Mouse (Mus musculus): ENCODE results near the gene Rftn2. TPM values are rescaled to one million over a fixed set of nuclear protein-coding genes. Genes with fewer than 3 reads are reported as not detected.

Gene Rftn2
- 2.1 and 2.2 TPM in 2 replicates for polyA plus RNA-seq (2012; rRNA removed)

DNA sequence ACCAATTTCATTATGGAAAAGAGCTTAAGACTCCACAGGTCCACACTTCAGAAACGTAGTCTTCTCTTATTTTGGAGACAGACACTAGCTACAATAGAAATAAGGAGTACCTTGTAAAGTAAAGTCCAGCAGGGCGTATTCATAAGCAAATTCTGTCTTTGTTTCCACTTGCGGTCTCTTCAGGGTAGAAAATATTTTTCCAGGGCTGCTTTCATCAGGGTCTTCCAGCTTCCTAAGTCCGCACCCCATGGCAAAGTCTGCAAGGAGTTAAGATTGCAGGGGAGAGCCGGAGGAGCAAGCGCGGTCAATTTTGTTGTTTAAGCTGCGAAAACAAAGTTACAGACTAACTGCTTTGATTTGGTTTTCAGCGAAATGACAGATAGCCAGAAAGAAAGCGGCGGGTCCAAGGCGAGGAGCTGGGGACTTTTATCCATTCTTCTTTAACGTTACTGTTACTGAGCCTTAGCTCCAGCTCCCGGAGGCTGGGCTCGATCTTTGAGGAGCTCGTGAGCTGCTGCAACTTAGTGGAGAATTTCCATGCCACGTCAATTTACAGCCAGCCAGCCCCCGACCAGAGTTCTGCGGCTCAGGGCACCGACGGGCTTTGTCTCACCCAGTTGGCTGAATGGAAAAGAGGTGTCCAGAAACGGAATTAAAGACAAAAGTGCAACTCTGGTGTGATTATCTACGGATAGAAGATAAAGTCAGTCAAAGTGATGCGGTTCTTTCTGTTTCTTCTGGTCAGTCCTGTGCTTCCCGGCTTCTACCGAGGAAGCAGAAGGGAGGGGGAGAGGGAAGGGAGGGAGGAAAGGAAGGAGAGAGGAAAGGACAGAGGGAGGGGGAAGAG is at the start of gene Rftn2:
Gene Rftn2 (minus strand): TSS at position 772 of the 847 bp plus-strand sequence.

DNA sequence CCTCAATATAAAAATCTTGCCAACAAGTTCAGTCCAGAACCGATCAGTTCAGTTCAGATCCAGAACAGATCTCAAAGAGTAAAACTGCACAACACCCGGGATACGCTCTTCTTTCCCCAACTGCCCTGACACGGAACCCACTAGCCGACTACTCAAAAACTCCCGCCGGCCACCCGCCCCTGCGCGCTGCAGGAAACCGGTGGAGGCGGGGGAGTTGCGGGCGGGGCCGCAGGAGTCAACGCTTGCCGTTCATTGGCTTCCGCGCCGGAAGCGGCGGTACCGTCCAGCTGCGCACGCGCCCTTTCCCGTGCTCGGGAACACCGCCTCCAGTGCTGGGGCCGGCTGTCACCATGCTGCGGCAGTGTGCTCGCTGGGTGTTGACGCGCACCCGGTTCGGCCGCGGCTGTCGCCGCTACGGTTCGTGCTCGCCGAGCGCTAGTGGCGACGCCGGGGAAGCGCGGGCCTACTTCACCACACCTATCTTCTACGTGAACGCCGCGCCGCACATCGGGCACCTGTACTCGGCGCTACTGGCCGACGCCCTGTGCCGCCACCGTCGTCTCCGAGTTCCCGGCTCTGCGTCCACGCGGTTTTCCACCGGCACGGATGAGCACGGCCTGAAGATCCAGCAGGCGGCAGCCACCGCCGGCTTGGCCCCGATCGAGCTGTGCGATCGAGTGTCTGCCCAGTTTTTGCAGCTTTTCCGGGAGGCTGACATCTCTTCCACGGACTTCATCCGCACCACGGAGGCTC is 10.5 kb upstream of the Rftn2 start, which contains the start of gene Mars2:
Gene Mars2 (plus strand): TSS at position 288 of the 753 bp plus-strand sequence.

DNA sequence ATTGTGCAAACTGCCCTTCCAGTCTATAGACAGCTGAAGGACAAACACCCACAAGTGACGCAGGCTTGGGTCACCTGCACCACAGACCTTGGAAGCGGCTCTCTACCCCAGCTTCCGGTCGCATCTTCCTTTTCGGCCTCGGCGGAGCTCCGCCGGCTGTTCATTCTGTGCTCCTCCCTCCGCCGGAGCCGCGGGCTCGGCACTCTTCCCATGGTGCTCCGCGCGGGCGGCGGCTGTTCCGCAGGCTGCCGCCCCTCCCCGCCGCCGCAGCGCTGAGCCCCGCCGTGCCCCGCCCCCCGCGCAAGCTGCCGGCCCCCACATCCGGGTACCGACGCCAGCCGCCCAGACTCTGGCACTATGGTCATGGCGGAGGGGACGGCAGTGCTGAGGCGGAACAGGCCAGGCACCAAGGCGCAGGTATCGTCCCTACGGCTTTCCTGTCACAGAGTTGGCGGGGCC is 95.6 kb downstream of the Rftn2 start, which contains the start of gene Mob4:
Gene Mob4 (plus strand): TSS at position 289 of the 459 bp plus-strand sequence.

Other genes starting within 250 kb of the Rftn2 start
- gene Sf3b1, start 199.3 kb downstream of the Rftn2 start, polyA plus RNA-seq (2012; rRNA removed): 17.7 and 20.3 TPM in 2 replicates
- 10.7 and 11.7 TPM in 2 replicates for gene Coq10b, start 174.0 kb downstream of the Rftn2 start, polyA plus RNA-seq (2012; rRNA removed)
- 15.5 and 18.3 TPM in 2 replicates for gene Hspe1, start 138.7 kb downstream of the Rftn2 start, polyA plus RNA-seq (2012; rRNA removed)
- gene Hspd1, start 138.5 kb downstream of the Rftn2 start, polyA plus RNA-seq (2012; rRNA removed): 13.7 and 15.8 TPM in 2 replicates
- gene Mob4, start 95.6 kb downstream of the Rftn2 start, polyA plus RNA-seq (2012; rRNA removed): 5.7 and 6.4 TPM in 2 replicates
- gene Mars2, start 10.4 kb upstream of the Rftn2 start, polyA plus RNA-seq (2012; rRNA removed): 2.4 and 2.8 TPM in 2 replicates
- 0.16 TPM in 1 of 2 replicates, not detected in the other for gene Boll, start 136.7 kb upstream of the Rftn2 start, polyA plus RNA-seq (2012; rRNA removed)
- gene Plcl1, start 179.1 kb upstream of the Rftn2 start, polyA plus RNA-seq (2012; rRNA removed): 0.90 and 1.1 TPM in 2 replicates